In genomic region chr9:106788812-106789321, GRCm38 (mm10) we compare ENCODE assay signal across 8 mouse cellular contexts. TPM values are rescaled to one million over a fixed set of nuclear protein-coding genes. Genes with fewer than 3 reads are reported as not detected.
DNase-seq lines count a peak whose midpoint lies in the region; ATAC-seq and TF ChIP-seq lines count a peak whose summit lies in the region.

Gene Rad54l2 (minus strand): TSS chr9:106789194.

- no peaks in the 10 kb centered on the region for H3K4me1 ChIP-seq in hindbrain, embryonic 11.5 days (replicated peaks; ENCODE audit: control insufficient read depth, insufficient read depth, low read length)
- H3K4me1 ChIP-seq in lung, postnatal 0 days (ENCODE audit: insufficient read depth, low read depth, low read length): peaks cover 10% of the 10 kb centered on the region; the same call in 1 of the 2 replicates

- under 1% methylated on average over 46 of the region's 49 CpGs for WGBS in hindbrain, embryonic 11.5 days
- WGBS in lung, postnatal 0 days: under 1% methylated on average over 47 of the region's 49 CpGs

- no peaks in the 10 kb centered on the region for H3K36me3 ChIP-seq in hindbrain, embryonic 11.5 days (ENCODE audit: control insufficient read depth, insufficient read depth, low read length)
- no peaks in the 10 kb centered on the region for H3K36me3 ChIP-seq in lung, postnatal 0 days (ENCODE audit: insufficient read depth, low read length)

- peak; percentile 90 for DNase-seq in NIH3T3 (ENCODE audit: low read depth)
- DNase-seq in cerebellum, postnatal 10 days: peak; percentile 92 to 94
- DNase-seq in frontal cortex, postnatal 10 days (ENCODE audit: low spot score in 2 of 2): peak; percentile 65 to 80
- peak; percentile 92 for DNase-seq in hindbrain, embryonic 11.5 days (ENCODE audit: low spot score)
- peak; percentile 89 to 93 for DNase-seq in layer of hippocampus, postnatal 10 days (ENCODE audit: low spot score in 2 of 2)
- DNase-seq in lung, postnatal 0 days (ENCODE audit: low spot score): peak; percentile 85
- DNase-seq in ovary, postnatal 10 days (ENCODE audit: low spot score): peak; percentile 84
- DNase-seq in thymus, postnatal 0 days (ENCODE audit: low spot score): peak; percentile 81

- H3K27me3 ChIP-seq in hindbrain, embryonic 11.5 days (ENCODE audit: control insufficient read depth, insufficient read depth, low read length): no peaks in the 10 kb centered on the region
- no peaks in the 10 kb centered on the region for H3K27me3 ChIP-seq in lung, postnatal 0 days (replicated peaks; ENCODE audit: insufficient read depth, low read length)

- peak within 1 kb of the TSS; percentile 79 for H3K27ac ChIP-seq in hindbrain, embryonic 11.5 days (ENCODE audit: low read depth, low read length)
- peak within 1 kb of the TSS; percentile 91 for H3K27ac ChIP-seq in lung, postnatal 0 days (ENCODE audit: low read length)

- peak; percentile 89 for ATAC-seq in hindbrain, embryonic 11.5 days (ENCODE audit: low FRiP score)
- peak; percentile 93 for ATAC-seq in lung, postnatal 0 days

- no peak for TF ChIP-seq EP300 in lung, postnatal 0 days (IDR thresholded peaks at IDR 0.05)

- H3K9ac ChIP-seq in hindbrain, embryonic 11.5 days (ENCODE audit: low read depth, low read length): peak within 1 kb of the TSS; percentile 99
- peak within 1 kb of the TSS; percentile 99 for H3K9ac ChIP-seq in lung, postnatal 0 days (replicated peaks; ENCODE audit: low read depth)

- H3K4me3 ChIP-seq in hindbrain, embryonic 11.5 days (ENCODE audit: low read depth, low read length): peak within 1 kb of the TSS; percentile 98
- H3K4me3 ChIP-seq in lung, postnatal 0 days (ENCODE audit: low read depth, low read length): peak within 1 kb of the TSS; percentile 98

- H3K9me3 ChIP-seq in hindbrain, embryonic 11.5 days (ENCODE audit: control insufficient read depth, low read length): no peaks in the 10 kb centered on the region
- H3K9me3 ChIP-seq in lung, postnatal 0 days (ENCODE audit: low read length): no peaks in the 10 kb centered on the region

- peak within 1 kb of the TSS; percentile 89 for H3K4me2 ChIP-seq in hindbrain, embryonic 11.5 days (replicated peaks; ENCODE audit: low read depth, low read length)
- H3K4me2 ChIP-seq in lung, postnatal 0 days (replicated peaks; ENCODE audit: low read depth, low read length): peak within 1 kb of the TSS; percentile 67

- TF ChIP-seq CTCF in lung, postnatal 0 days (IDR thresholded peaks at IDR 0.05): peak; percentile 36

RNA-seq across cellular contexts. Expression of gene Rad54l2, which starts in this region (rescaled TPM):
- 6.3 and 8.8 TPM in 2 replicates for polyA plus RNA-seq in hindbrain, embryonic 11.5 days (2014; fragmentation: Nextera tagmentation; extraction: Ambion mirVana)
- 10 to 100 TPM; 20.8 to 21.3 TPM for total RNA-seq in layer of hippocampus, postnatal 10 days (2021)
- polyA plus RNA-seq in lung, postnatal 0 days (2015; fragmentation: Nextera tagmentation; extraction: Ambion mirVana): 2.5 and 2.8 TPM in 2 replicates
- polyA plus RNA-seq in thymus, postnatal 0 days (2015; fragmentation: Nextera tagmentation; extraction: Ambion mirVana): 3.3 and 5.7 TPM in 2 replicates

Comparison
In these comparisons a context has a peak if more than half of its experiments do, and no peak if none do; other contexts are left out.
1. Peak in every context shown above with its lines: DNase-seq, ATAC-seq, H3K4me3 ChIP-seq and H3K27ac ChIP-seq.